ENCODE assay signal across 8 mouse cellular contexts in the genomic region with DNA sequence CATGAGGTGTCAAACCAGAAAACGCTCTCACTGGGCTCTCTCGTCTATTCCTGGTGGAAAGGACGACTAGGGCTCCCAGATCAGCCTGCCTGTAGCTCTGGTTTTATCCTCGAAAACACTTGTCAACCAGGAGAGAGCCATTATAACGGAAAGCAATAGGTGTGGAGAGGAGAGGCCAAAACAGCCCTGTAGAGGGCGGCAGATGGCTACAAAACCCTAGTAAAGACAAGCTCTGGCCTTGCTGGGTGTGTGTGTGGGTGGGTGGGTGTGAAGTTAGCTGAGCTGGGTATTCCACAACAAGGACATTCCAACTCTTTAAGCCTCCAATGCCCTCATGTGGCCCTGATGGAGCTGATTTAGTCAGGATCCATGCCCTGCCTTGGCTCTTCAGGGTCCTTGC. TPM values are rescaled to one million over a fixed set of nuclear protein-coding genes. Genes with fewer than 3 reads are reported as not detected.
A peak's percentile ranks its signal among the peaks of the same experiment; 100 is the strongest.
DNase-seq lines count a peak whose midpoint lies in the region; ATAC-seq and TF ChIP-seq lines count a peak whose summit lies in the region.
"Had no signal": no experiment of that assay in that cellular context is flagged by ENCODE, and none has a peak within 500 bp of the region (broad histone marks: within the 10 kb centered on the region; RNA-seq: fewer than 3 reads in every experiment).

No protein-coding gene starts in this region.

- no peak overlapping the region for H3K4me3 ChIP-seq in ES-E14 (ENCODE audit: insufficient read depth in 1 of 2, low read depth in 1 of 2, low read length in 2 of 2, poor library complexity in 1 of 2, severe bottlenecking in 1 of 2)
- H3K4me3 ChIP-seq in lung, postnatal 0 days (ENCODE audit: low read depth, low read length) = no peak overlapping the region

- peaks cover 0 to 13% of the 10 kb centered on the region in 2 experiments; a peak in 2 of 4 replicates for H3K4me1 ChIP-seq in ES-E14 (ENCODE audit: control insufficient read depth in 2 of 2, insufficient read depth in 2 of 2, low read length in 2 of 2, poor library complexity in 1 of 2)
- H3K4me1 ChIP-seq in lung, postnatal 0 days (ENCODE audit: insufficient read depth, low read depth, low read length) = 0 out of 2 replicates have a peak, but pooled peaks cover 3% of the 10 kb centered on the region

- H3K9ac ChIP-seq in ES-E14 (ENCODE audit: insufficient read depth, low read depth, low read length, poor library complexity, severe bottlenecking) = no peak overlapping the region
- H3K9ac ChIP-seq in lung, postnatal 0 days (replicated peaks; ENCODE audit: low read depth) = no peak overlapping the region

- no peaks in the 10 kb centered on the region for H3K9me3 ChIP-seq in ES-E14 (ENCODE audit: control insufficient read depth, insufficient read depth, low read depth, low read length)
- H3K9me3 ChIP-seq in lung, postnatal 0 days (ENCODE audit: low read length) = no peaks in the 10 kb centered on the region

- peak; percentile 36; the same call in 1 of the 2 replicates for ATAC-seq in granulocyte monocyte progenitor cell, adult 5-6 weeks (replicated peaks; ENCODE audit: poor library complexity, severe bottlenecking)
- peak; percentile 50; the same call in 1 of the 2 replicates for ATAC-seq in lung, postnatal 0 days

- no peak overlapping the region for H3K27ac ChIP-seq in ES-E14 (ENCODE audit: insufficient read depth, low read depth, low read length, poor library complexity, severe bottlenecking)
- no peak overlapping the region for H3K27ac ChIP-seq in lung, postnatal 0 days (ENCODE audit: low read length)
- H3K27ac ChIP-seq: macrophage had no signal

- no peak overlapping the region for H3K4me2 ChIP-seq in lung, postnatal 0 days (replicated peaks; ENCODE audit: low read depth, low read length)

- no peaks in the 10 kb centered on the region for H3K27me3 ChIP-seq in lung, postnatal 0 days (replicated peaks; ENCODE audit: insufficient read depth, low read length)

- in situ Hi-C loops in ES-E14 (cut with MboI; ENCODE audit: low sequenced_read_pairs in 2 of 2, unreplicated experiment in 2 of 2) = no loop called here

- TF ChIP-seq EP300 in lung, postnatal 0 days (IDR thresholded peaks at IDR 0.05) = no peak

- DNase-seq in layer of hippocampus, adult 11-12 months (ENCODE audit: low spot score) = peak; percentile 62
- DNase-seq in layer of hippocampus, adult 8-10 months (ENCODE audit: low spot score in 2 of 2) = no peak
- DNase-seq in ES-E14 (ENCODE audit: low read depth, low spot score) = no peak
- peak; percentile 74 for DNase-seq in brain, adult 2 months (ENCODE audit: low read depth, low spot score)
- peak; percentile 54 for DNase-seq in lung, postnatal 0 days (ENCODE audit: low spot score)
- DNase-seq in urinary bladder, postnatal 14 days (ENCODE audit: low spot score) = no peak

- TF ChIP-seq CTCF in lung, postnatal 0 days (IDR thresholded peaks at IDR 0.05) = peak; percentile 64

- H3K36me3 ChIP-seq in ES-E14 (ENCODE audit: control insufficient read depth, insufficient read depth, low read length, poor library complexity, severe bottlenecking) = peaks cover 69% of the 10 kb centered on the region
- H3K36me3 ChIP-seq in lung, postnatal 0 days (ENCODE audit: insufficient read depth, low read length) = peaks cover 21% of the 10 kb centered on the region; the same call in 1 of the 2 replicates

- 47% methylated on average over 6 of the region's 6 CpGs for WGBS in lung, postnatal 0 days

TF ChIP-seq in ES-E14, 5 proteins besides CTCF, POLR2A, EP300 and RAD21:
- TF ChIP-seq MAFK (IDR thresholded peaks at IDR 0.05; ENCODE audit: insufficient read depth, low read depth, low read length) = no peak
- 0 out of 2 replicates have a peak, but pooled peaks have one; percentile 38 for TF ChIP-seq ZNF384 (IDR thresholded peaks at IDR 0.05; ENCODE audit: low read depth, low read length)
- TF ChIP-seq CHD2 (IDR thresholded peaks at IDR 0.05; ENCODE audit: low read depth, low read length) = no peak
- TF ChIP-seq ZC3H11A (IDR thresholded peaks at IDR 0.05; ENCODE audit: borderline replicate concordance, low read depth, low read length) = no peak
TF ChIP-seq in ES-E14: peak in this region for 1.

RNA-seq across cellular contexts. Expression of a gene that starts 9.4 kb away (rescaled TPM):
- 10 to 100 TPM; 57.9 to 73.1 (median 65.4) TPM for total RNA-seq in layer of hippocampus, adult 8-10 months (2022)
- total RNA-seq in ES-E14 (2012; rRNA removed) = 54.7 and 57.6 TPM in 2 replicates
- total RNA-seq in granulocyte monocyte progenitor cell, adult 5-6 weeks (2014; fragmentation: Nextera tagmentation) = 30.6 and 33.7 TPM in 2 replicates
- total RNA-seq in granulocyte monocyte progenitor cell, adult 5-6 weeks (2017) = 24.2 and 30.8 TPM in 2 replicates
- 10.4 and 11.1 TPM in 2 replicates for polyA plus RNA-seq in lung, postnatal 0 days (2015; fragmentation: Nextera tagmentation; extraction: Ambion mirVana)

RNA-seq across cellular contexts. Expression of a gene that starts 14.1 kb away (rescaled TPM):
- total RNA-seq in layer of hippocampus, adult 8-10 months (2022) = 10 to 100 TPM in 2 of 4 experiments, 1 to 10 TPM in 1, not detected in 1; 4.8 to 16.4 (median 11.3) TPM
- total RNA-seq in ES-E14 (2012; rRNA removed) = 7.5 and 24.5 TPM in 2 replicates
- not detected in 2 replicates for total RNA-seq in granulocyte monocyte progenitor cell, adult 5-6 weeks (2014; fragmentation: Nextera tagmentation)
- not detected in 2 replicates for total RNA-seq in granulocyte monocyte progenitor cell, adult 5-6 weeks (2017)
- polyA plus RNA-seq in lung, postnatal 0 days (2015; fragmentation: Nextera tagmentation; extraction: Ambion mirVana) = 0.33 and 0.81 TPM in 2 replicates
- polyA plus RNA-seq: macrophage had no signal

RNA-seq across cellular contexts. Expression of a gene that starts 28.1 kb away (rescaled TPM):
- total RNA-seq in layer of hippocampus, adult 8-10 months (2022) = 100 to 1,000 TPM in 3 of 4 experiments, 10 to 100 TPM in 1; 99.3 to 118 (median 106) TPM
- 1.9 and 4.7 TPM in 2 replicates for total RNA-seq in ES-E14 (2012; rRNA removed)
- total RNA-seq in granulocyte monocyte progenitor cell, adult 5-6 weeks (2014; fragmentation: Nextera tagmentation) = not detected in 2 replicates
- not detected in 2 replicates for total RNA-seq in granulocyte monocyte progenitor cell, adult 5-6 weeks (2017)
- polyA plus RNA-seq in lung, postnatal 0 days (2015; fragmentation: Nextera tagmentation; extraction: Ambion mirVana) = 0.63 and 1.6 TPM in 2 replicates
- polyA plus RNA-seq: macrophage had no signal

RNA-seq across cellular contexts. Expression of a gene that starts 29.7 kb away (rescaled TPM):
- total RNA-seq in layer of hippocampus, adult 8-10 months (2022) = 1 to 10 TPM in 1 of 4 experiments, under 1 TPM in 3; 0.31 to 1.4 (median 0.73) TPM
- 1.2 and 1.4 TPM in 2 replicates for total RNA-seq in ES-E14 (2012; rRNA removed)
- total RNA-seq in granulocyte monocyte progenitor cell, adult 5-6 weeks (2014; fragmentation: Nextera tagmentation) = 0.88 TPM in 1 of 2 replicates, not detected in the other
- not detected in 2 replicates for total RNA-seq in granulocyte monocyte progenitor cell, adult 5-6 weeks (2017)
- 0.13 and 0.29 TPM in 2 replicates for polyA plus RNA-seq in lung, postnatal 0 days (2015; fragmentation: Nextera tagmentation; extraction: Ambion mirVana)
- polyA plus RNA-seq: macrophage had no signal

RNA-seq across cellular contexts. Expression of a gene that starts 41.4 kb away (rescaled TPM):
- 100 to 1,000 TPM; 127 to 152 (median 135) TPM for total RNA-seq in layer of hippocampus, adult 8-10 months (2022)
- 101 and 112 TPM in 2 replicates for total RNA-seq in ES-E14 (2012; rRNA removed)
- total RNA-seq in granulocyte monocyte progenitor cell, adult 5-6 weeks (2014; fragmentation: Nextera tagmentation) = 209 and 240 TPM in 2 replicates
- total RNA-seq in granulocyte monocyte progenitor cell, adult 5-6 weeks (2017) = 132 and 155 TPM in 2 replicates
- polyA plus RNA-seq in lung, postnatal 0 days (2015; fragmentation: Nextera tagmentation; extraction: Ambion mirVana) = 266 and 297 TPM in 2 replicates

Comparison
In these comparisons a context has a peak if more than half of its experiments do, and no peak if none do; other contexts are left out.
1. DNase-seq: peak in layer of hippocampus, adult 11-12 months (single experiment), brain, adult 2 months (single experiment) and lung, postnatal 0 days (single experiment); none in layer of hippocampus, adult 8-10 months (0 of 2), ES-E14 (single experiment) and urinary bladder, postnatal 14 days (single experiment).
2. RNA of a gene that starts 28.1 kb away (total RNA-seq): 99.3 to 118 TPM in layer of hippocampus, adult 8-10 months; 1.9 to 4.7 TPM in ES-E14 and not detected in granulocyte monocyte progenitor cell, adult 5-6 weeks; every median in the first group is over 10 times any median in the second.